Mouse (Mus musculus): ENCODE data around the gene Rftn1.

DNA sequence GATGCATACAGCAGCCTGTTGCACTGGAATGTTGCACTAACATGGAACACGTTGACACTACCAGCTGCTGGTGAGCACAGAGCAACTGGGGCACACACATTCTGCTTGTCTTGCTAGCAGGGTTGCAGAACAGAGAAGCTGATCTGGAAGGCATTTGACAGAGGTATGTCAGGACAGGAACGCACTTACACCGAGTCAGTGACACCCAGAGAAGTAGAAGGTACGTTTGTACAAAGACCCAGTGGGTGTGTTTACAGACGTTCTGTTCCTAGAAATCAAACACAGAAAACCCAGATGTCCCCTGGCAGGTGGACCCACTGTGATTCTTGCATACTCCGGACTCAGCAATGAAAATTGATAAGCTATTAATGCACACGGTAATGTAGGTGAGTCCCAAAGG is 215.0 kb downstream of the Rftn1 start:
- TF ChIP-seq CTCF (IDR thresholded peaks at IDR 0.05; ENCODE audit: control insufficient read depth, insufficient read depth, insufficient replicate concordance, low read depth, low read length) = no peak
- TF ChIP-seq POLR2A (IDR thresholded peaks at IDR 0.05; ENCODE audit: control insufficient read depth, low read depth, low read length) = no peak
